Comparison of ENCODE assay signal across 8 mouse cellular contexts in genomic region chr7:44428171-44428950, GRCm38 (mm10). TPM values are rescaled to one million over a fixed set of nuclear protein-coding genes. Genes with fewer than 3 reads are reported as not detected.
DNase-seq lines count a peak whose midpoint lies in the region; ATAC-seq and TF ChIP-seq lines count a peak whose summit lies in the region.

No protein-coding gene starts in this region.

- H3K27ac ChIP-seq in gastrocnemius, adult 2 months, result no peak overlapping the region
- H3K27ac ChIP-seq in intestine, embryonic 16.5 days (ENCODE audit: low read length), result no peak overlapping the region

- DNase-seq in gastrocnemius, adult 2 months, result no peak
- no peak for DNase-seq in gastrocnemius, postnatal 10 days
- DNase-seq in embryo, embryonic 9.5 days (ENCODE audit: extremely low spot score), result peak; percentile 65
- DNase-seq in retina, embryonic 14.5 days (ENCODE audit: low spot score), result peak; percentile 63
- DNase-seq in ovary, postnatal 14 days (ENCODE audit: low spot score), result no peak
- no peak for DNase-seq in testis, postnatal 14 days (ENCODE audit: low spot score)

- TF ChIP-seq CTCF in gastrocnemius, adult 2 months (IDR thresholded peaks at IDR 0.05), result no peak
- TF ChIP-seq CTCF in E14TG2a.4 (conservative IDR thresholded peaks at IDR 0.05; ENCODE audit: low read length), result no peak

- H3K9me3 ChIP-seq in E14TG2a.4 (ENCODE audit: low read length), result no peaks in the 10 kb centered on the region
- H3K9me3 ChIP-seq in intestine, embryonic 16.5 days (ENCODE audit: control insufficient read depth, low read length), result no peaks in the 10 kb centered on the region

- peak overlapping the region; percentile 39 for H3K4me3 ChIP-seq in gastrocnemius, adult 2 months
- peak overlapping the region; percentile 66 for H3K4me3 ChIP-seq in E14TG2a.4 (replicated peaks; ENCODE audit: low read length)
- peak overlapping the region; percentile 49 for H3K4me3 ChIP-seq in intestine, embryonic 16.5 days (ENCODE audit: low read length)

- H3K27me3 ChIP-seq in E14TG2a.4 (ENCODE audit: insufficient read depth, low read length), result peaks cover 71% of the 10 kb centered on the region
- H3K27me3 ChIP-seq in intestine, embryonic 16.5 days (replicated peaks; ENCODE audit: control insufficient read depth, insufficient read depth, low read length), result peaks cover 43% of the 10 kb centered on the region

- peak overlapping the region; percentile 72 for H3K4me2 ChIP-seq in intestine, embryonic 16.5 days (ENCODE audit: low read depth, low read length)

- peak overlapping the region; percentile 64 for H3K9ac ChIP-seq in intestine, embryonic 16.5 days (ENCODE audit: low read depth, low read length)

- ATAC-seq in intestine, embryonic 16.5 days, result 0 out of 2 replicates have a peak, but pooled peaks have one; percentile 12

- H3K36me3 ChIP-seq in E14TG2a.4 (ENCODE audit: insufficient read depth, low read length), result no peaks in the 10 kb centered on the region
- H3K36me3 ChIP-seq in intestine, embryonic 16.5 days (ENCODE audit: control insufficient read depth, insufficient read depth, low read length), result no peaks in the 10 kb centered on the region

- 3% methylated on average over 17 of the region's 38 CpGs for WGBS in intestine, embryonic 16.5 days

- intact Hi-C loops in gastrocnemius, adult 2 months (cut with DNase I), result no loop called here

- H3K4me1 ChIP-seq in E14TG2a.4 (replicated peaks; ENCODE audit: low read depth, low read length), result peaks cover 47% of the 10 kb centered on the region
- peaks cover 4% of the 10 kb centered on the region; the same call in 1 of the 2 replicates for H3K4me1 ChIP-seq in intestine, embryonic 16.5 days (ENCODE audit: control insufficient read depth, insufficient read depth, low read length)

RNA-seq across cellular contexts. Expression of gene Lrrc4b, which starts 0.5 kb away (rescaled TPM):
- not detected for total RNA-seq in gastrocnemius, adult 2 months (2021)
- total RNA-seq in gastrocnemius, postnatal 10 days (2021), result 1 to 10 TPM; 1.9 to 2.5 TPM
- polyA plus RNA-seq in intestine, embryonic 16.5 days (2015; fragmentation: Nextera tagmentation; extraction: Ambion mirVana), result 0.31 and 0.43 TPM in 2 replicates

RNA-seq across cellular contexts. Expression of gene Aspdh, which starts 36.8 kb away (rescaled TPM):
- total RNA-seq in gastrocnemius, adult 2 months (2021), result not detected
- not detected for total RNA-seq in gastrocnemius, postnatal 10 days (2021)
- 2.3 and 2.4 TPM in 2 replicates for polyA plus RNA-seq in intestine, embryonic 16.5 days (2015; fragmentation: Nextera tagmentation; extraction: Ambion mirVana)

RNA-seq across cellular contexts. Expression of gene Josd2, which starts 39.4 kb away (rescaled TPM):
- total RNA-seq in gastrocnemius, adult 2 months (2021), result 10 to 100 TPM; 51.0 to 57.0 TPM
- total RNA-seq in gastrocnemius, postnatal 10 days (2021), result 10 to 100 TPM; 61.5 to 68.3 TPM
- polyA plus RNA-seq in intestine, embryonic 16.5 days (2015; fragmentation: Nextera tagmentation; extraction: Ambion mirVana), result 83.5 and 86.3 TPM in 2 replicates

RNA-seq across cellular contexts. Expression of gene 1700008O03Rik, which starts 42.7 kb away (rescaled TPM):
- total RNA-seq in gastrocnemius, adult 2 months (2021), result not detected
- not detected for total RNA-seq in gastrocnemius, postnatal 10 days (2021)
- polyA plus RNA-seq in intestine, embryonic 16.5 days (2015; fragmentation: Nextera tagmentation; extraction: Ambion mirVana), result 0.66 and 0.88 TPM in 2 replicates

RNA-seq across cellular contexts. Expression of gene Syt3, which starts 44.5 kb away (rescaled TPM):
- total RNA-seq in gastrocnemius, adult 2 months (2021), result 1 to 10 TPM; 2.3 to 3.6 TPM
- total RNA-seq in gastrocnemius, postnatal 10 days (2021), result under 1 TPM; 0.38 to 0.41 TPM
- 0.82 and 1.2 TPM in 2 replicates for polyA plus RNA-seq in intestine, embryonic 16.5 days (2015; fragmentation: Nextera tagmentation; extraction: Ambion mirVana)

Comparison
In these comparisons a context has a peak if more than half of its experiments do, and no peak if none do; other contexts are left out.
1. DNase-seq: peak in embryo, embryonic 9.5 days (single experiment) and retina, embryonic 14.5 days (single experiment); none in gastrocnemius, adult 2 months (single experiment), gastrocnemius, postnatal 10 days (single experiment), ovary, postnatal 14 days (single experiment) and testis, postnatal 14 days (single experiment).
2. Peak in every context shown above with its lines, with median percentiles within 50 percentile points of each other: H3K4me3 ChIP-seq.